Mouse (Mus musculus) fibroblast of lung, adult 2 months (primary cell): Measurements from ENCODE around the gene Klk1b1.
"Not testable (repeated sequence)": the region's sequence is repeated elsewhere in the genome, so short reads cannot be mapped to it uniquely, and the experiment has no call there.

ENCODE experiments used
- DNase-seq: peaks from one replicate; pipeline ENCODE4 v3.0.0-alpha.2; 2011; ENCODE audit warnings: low read depth

The Klk1b1 gene

DNA sequence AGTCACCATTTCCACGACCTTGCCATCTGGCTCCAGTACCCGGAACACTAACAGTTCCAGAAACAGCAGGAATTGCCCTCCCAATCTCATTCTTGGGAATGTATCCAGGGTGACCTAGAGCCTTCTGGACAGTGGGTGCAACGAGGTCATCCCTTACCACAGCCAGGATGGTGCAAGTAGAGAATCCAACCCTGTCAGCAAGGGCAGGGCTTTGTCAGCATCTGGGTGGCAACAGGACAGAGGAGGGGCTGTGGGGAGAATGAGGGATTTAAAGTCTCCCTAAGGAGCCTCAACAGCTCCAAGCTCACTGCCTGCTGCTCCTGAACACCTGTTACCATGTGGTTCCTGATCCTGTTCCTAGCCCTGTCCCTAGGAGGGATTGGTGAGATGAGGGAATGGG, at the start of gene Klk1b1:
Gene Klk1b1 (plus strand): TSS at position 301 of the 400 bp plus-strand sequence.
- no peak for DNase-seq

DNA sequence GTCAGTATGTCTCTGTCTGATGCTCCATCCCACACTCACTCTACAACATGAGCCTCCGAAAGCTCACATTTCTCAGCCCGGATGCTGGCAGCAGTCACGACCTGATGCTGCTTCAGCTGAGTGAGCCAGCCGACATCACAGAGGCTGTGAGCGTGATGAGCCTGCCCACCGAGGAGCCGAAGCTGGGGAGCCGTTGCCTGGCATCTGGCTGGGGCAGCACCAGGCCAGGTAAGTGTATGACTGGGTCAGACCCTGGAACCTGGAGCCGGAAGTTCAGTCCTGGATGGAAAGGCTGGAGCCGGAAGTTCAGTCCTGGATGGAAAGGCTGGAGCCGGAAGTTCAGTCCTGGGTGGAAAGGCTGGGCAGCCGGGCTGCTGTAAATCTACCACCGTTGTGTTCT, 48.1 kb upstream of the Klk1b1 start:
- no peak for DNase-seq

DNA sequence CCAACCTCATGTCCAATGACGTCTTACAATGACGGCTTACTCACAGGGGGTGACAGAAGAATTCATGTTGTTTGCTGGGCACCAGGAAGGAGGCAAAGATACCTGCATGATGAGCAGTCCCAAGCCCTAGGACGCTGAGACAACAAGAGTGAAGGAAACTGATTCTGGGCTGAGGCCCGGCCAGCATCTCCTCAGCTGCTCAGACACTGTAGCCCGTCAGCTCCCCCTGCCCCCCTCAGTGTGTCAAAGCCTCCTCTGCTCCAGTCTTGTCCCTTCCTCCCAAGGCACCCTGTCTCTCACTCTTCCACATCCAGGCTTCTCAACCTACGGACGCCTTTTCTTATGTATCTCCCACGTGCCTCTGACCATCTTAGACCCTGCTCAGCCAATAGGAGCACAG, 47.7 kb upstream of the Klk1b1 start:
- no peak for DNase-seq

DNA sequence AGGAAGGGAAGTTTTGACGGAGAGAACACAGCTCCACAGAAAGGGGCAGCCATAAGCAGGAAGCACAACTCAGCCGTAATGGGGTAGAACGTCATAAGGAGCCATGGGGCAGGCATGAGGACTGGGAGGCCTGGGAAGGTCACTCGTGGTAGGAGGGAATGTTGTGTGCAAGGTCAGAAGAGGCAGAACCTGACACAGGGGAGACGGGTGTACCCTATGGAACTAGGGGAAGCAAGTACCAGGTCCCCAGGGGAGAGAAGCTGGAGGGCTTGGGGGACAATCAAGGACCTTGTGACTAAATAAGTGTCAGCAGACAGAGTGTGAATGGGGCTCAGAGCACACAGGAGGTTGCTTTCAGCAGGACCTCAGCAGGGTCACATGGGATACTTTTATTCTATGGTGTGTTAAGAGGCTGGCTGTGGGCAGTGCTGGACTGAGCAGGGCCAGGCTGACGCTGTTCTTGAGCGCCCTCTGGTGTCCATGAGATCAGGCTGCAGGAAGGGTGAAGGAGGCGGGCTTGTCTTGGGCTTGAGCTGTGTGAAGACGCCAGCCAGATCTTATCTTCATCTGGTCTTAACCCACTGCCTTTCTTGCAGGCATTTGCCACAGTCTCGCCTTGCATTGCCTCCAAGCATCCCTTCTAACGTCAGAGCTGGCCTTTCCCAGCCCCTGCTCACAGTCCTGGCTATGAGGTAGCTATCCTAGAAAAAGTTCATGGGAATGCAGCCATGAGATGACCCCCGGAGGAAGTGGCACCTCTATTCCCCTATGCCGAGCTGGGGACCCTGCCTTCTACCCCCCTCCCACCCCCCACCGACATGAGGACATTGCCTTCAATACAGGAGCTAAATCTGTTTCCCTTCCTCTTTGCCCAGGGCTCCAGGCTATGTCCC, 46.7 kb upstream of the Klk1b1 start:
- peak; percentile 46 for DNase-seq

GRCm38 (mm10) chr7:43920582-43920981, 46.0 kb upstream of the Klk1b1 start:
- DNase-seq: no peak

GRCm38 (mm10) chr7:43921087-43921486, 45.5 kb upstream of the Klk1b1 start:
- no peak for DNase-seq

DNA sequence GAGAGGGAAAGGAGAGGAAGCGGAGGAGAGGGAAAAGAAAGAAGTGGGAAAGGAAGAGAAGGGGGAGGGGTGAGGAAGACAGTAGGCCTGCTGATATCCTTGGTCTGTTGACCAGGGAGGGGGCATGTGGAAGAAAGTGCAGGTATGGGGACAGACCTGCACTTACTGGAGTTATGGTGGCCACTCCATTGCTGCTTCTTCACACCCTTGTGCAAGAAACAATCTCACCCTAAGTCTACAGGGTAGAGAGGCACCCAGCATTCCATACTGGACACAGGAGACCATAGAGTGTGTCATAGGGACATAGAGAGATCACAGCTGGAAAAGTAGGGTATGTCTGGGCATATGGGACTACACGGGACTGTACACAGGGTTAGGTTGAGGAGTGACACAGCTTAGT, 44.6 kb upstream of the Klk1b1 start:
- DNase-seq: no peak

- no peak for DNase-seq
These were observed 40.6 kb upstream of the Klk1b1 start for GRCm38 (mm10) chr7:43925985-43926384.

DNA sequence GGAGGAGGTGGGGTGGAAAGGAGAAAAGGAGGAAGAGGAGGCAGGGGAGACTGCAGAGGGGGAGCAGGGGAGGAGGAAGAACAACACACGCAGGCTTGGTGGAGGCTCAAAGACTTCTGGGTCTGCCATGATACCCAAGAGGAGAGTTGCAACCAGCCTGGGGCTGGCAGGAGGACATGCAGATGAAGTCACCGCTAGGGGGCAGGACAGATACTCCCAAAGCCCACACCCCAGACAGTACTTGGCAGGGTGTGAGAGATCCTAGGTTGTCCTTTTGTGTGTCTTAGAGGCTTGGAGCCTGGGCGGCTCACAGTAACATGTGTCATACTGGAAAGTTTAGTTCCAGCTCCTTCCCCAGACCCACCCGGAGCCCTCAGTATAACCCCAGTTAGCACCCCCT, 38.0 kb upstream of the Klk1b1 start:
- DNase-seq: no peak

DNA sequence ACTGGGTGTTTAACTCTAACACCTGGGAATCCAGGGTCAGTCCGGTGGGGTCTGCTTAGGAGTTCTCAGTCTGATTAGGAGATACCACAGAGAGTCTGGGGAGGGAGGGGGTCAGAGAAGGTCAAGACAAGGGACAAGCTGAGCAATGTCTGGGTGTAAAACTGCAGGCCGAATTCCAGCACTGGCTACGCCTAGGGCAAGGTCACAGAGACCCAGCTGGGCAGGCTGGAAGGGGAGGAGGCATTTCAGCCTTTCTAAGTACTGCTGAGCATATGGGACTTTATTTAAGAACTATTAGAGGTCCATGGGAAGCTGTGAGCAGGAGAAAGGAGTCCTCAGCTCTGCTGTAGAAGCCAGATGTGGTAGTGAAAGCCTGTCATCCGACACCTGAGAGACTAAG, 34.2 kb upstream of the Klk1b1 start:
- DNase-seq: no peak

DNA sequence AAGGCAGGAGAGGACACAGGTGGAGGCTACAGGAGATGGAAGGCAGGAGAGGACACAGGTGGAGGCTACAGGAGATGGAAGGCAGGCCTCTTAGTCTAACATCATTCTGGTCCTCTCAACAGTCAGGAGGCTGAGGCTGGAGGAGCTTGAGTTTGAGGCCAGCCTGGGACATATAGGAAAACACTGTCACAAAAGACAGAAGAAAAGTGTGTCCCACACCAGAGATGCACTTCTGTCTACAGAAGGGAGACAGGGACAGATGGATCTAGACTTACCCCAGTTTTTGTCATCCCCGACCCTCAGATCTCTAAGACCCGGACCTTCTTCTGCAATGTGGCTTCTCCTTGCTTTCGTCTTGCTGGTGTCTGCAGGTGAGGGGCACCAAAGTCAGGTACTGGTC, 33.1 kb upstream of the Klk1b1 start, which contains the start of gene Klk15:
Gene Klk15 (plus strand): TSS at position 301 of the 400 bp plus-strand sequence.
- DNase-seq: no peak

- DNase-seq: no peak
These were observed 31.8 kb upstream of the Klk1b1 start for GRCm38 (mm10) chr7:43934747-43935146.

DNA sequence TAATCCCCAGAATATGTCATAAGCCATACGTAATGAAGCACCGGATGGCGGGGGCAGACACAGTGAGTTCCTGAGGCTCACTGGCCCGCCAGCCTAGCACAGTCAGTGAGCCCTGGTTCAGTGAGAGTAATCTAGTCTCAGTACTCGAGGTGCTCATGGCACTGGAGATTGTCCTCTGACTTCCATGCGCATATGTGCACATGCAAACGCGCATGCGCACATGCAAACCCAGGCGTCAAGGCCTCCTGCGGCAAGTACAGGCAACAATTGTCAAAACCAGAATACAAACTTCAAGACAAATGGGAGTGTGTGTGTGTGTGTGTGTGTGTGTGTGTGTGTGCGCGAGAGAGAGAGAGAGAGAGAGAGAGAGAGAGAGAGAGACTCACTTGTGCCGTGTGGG, 30.0 kb upstream of the Klk1b1 start:
- no peak for DNase-seq

DNA sequence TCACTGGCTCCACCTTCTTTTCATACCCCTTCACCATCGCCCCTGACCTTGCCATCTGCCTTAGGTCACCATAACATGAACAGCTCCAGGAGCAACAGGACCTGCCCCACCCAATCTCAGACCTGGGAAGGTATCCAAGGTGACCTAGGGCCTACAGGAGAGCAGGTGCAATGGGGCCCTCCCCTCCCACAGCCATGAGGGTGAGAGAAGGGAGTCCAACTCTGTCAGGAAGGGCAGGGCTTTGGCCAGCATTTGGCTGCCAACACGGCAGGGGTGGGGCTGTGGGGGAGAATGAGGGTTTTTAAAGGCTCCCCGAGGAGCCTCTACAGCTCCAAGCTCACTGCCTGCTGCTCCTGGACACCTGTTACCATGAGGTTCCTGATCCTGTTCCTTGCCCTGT, 24.3 kb upstream of the Klk1b1 start:
- not testable (repeated sequence) for DNase-seq

DNA sequence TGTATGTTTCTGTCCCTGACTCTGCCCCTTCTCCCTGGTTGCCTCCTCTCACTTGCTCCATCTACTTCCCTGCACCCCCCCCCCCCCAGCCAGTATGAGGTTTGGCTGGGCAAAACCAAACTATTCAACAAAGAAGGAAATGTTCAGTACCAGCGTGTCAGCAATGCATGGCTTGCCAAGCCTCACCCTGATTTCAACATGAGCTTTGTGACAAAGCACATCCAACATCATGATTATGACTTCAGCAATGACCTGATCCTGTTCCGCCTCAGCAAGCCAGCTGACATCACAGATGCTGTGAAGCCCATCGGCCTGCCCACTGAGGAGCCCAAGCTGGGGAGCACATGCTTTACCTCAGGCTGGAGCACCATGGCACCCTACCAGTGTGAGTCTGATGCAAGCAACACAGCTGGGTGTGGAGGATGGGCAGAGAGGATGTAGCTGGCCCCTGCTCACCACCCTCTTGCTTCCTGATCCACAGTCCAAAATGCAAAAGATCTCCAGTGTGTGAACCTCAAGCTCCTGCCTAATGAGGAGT, 21.8 kb upstream of the Klk1b1 start:
- DNase-seq: no peak

DNA sequence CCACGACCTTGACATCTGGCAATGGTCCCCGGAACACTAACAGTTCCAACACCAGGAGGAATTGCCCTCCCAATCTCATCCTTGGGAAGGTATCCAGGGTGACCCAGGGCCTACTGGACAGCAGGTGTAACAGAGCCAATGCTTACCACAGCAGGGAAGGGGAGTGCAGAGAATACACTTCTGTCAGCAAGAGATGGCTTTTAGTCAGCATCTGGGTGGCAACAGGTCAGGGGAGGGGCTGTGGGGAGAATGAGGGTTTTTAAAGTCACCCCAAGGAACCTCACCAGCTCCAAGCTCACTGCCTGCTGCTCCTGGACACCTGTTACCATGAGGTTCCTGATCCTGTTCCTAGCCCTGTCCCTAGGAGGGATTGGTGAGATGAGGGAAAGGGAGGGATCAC, 16.2 kb upstream of the Klk1b1 start, which contains the start of gene Klk1b8:
Gene Klk1b8 (plus strand): TSS at position 301 of the 400 bp plus-strand sequence.
- no peak for DNase-seq

DNA sequence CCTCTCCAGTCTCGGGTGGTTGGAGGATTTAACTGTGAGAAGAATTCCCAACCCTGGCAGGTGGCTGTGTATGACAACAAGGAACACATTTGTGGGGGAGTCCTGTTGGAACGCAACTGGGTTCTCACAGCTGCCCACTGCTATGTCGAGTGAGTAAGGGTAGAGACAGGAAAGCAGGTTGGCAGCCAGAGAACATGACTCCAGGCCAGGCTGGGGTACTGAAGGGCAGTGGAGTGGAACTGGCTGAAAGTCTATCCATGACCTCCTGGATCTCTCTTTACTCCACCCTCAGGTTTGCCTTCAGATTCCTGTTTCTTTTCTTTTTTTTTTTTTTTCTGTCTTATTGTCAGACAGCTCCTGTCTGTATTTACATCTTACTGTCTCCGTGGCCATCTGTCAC, 13.8 kb upstream of the Klk1b1 start:
- DNase-seq: no peak

DNA sequence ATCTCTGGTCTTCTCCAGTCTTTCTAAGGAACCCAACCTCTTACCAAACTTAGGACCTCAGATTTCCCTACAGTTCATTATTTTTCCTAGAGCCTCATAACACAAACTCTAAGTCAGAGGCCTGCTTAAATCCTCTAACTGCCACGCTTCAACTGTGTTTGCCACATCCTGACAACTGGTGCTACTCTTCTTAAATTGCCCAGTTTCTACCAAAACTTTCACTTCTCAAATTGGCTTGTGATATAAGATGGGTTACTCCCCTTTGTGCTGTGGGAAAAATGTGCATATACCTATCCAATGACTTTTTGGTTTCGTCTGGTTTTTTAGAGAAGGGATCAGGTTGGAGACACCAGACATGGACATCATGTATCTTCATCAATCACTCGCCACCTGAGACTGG, 507 bp downstream of the Klk1b1 start:
- no peak for DNase-seq

DNA sequence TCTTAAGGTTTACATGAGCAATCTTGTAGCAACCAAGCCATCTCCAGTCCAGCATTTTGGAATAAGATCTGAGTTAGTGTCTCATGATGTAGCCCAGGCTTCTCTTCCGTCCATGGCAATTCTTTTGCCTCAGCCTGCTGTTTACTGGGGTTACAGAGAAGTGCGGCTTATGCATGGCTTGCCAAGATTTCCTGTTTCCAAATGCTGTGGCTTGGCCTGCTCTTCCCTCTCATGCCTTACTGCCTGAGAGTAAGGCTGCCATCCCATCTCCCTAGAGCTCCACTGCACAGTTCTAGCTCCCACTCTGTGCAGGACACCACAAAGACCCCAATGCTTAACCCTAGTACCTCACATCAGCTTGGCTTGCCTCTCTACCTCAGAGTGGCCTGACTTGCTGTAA, 1.1 kb downstream of the Klk1b1 start:
- DNase-seq: no peak

GRCm38 (mm10) chr7:43975761-43976160, 9.2 kb downstream of the Klk1b1 start, which contains the start of gene Klk1b9:
TSS of gene Klk1b9 (plus strand) at chr7:43976061.
- DNase-seq: not testable (repeated sequence)

DNA sequence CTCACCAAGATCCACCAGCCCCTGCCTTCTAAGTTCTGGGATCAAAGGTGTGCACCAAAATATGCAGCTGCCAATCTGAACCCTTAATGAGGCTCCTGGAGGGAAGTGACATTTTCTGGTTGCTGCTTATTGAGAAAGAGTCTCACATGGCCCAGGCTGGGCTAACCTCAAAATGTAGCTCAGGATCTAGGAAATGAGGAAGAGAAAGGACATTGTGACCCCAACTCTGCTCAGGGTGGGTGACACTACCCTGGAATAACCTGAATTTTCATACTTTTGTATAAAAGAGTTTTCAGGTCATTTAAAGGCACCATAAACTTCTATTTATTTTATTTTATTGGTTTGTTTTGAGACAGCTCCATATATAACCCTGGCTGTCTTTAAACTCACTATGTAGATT, 19.1 kb downstream of the Klk1b1 start:
- DNase-seq: no peak

GRCm38 (mm10) chr7:43994821-43995220, 28.3 kb downstream of the Klk1b1 start:
- not testable (repeated sequence) for DNase-seq

DNA sequence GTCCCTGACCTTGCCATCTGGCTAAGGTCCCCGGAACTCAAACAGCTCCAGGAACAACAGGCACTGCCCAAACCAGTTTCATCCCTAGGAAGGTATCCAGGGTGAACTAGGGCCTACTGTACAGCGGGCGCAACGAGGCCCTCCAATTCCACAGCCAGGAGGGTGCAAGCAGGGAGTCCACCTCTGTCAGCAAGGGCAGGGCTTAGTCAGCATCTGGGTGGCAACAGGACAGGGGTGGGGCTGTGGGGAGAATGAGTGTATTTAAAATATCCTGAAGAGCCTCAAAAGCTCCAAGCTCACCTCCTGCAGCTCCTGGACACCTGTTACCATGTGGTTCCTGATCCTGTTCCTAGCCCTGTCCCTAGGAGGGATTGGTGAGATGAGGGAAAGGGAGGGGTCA, 29.0 kb downstream of the Klk1b1 start, which contains the start of gene Klk1b11:
Gene Klk1b11 (plus strand): TSS at position 301 of the 400 bp plus-strand sequence.
- not testable (repeated sequence) for DNase-seq
